ENCODE assay signal across 18 mouse cellular contexts in genomic region chr3:108702789-108703188, GRCm38 (mm10). TPM values are rescaled to one million over a fixed set of nuclear protein-coding genes. Genes with fewer than 3 reads are reported as not detected.
"Had no signal": no experiment of that assay in that cellular context is flagged by ENCODE, and none has a peak within 500 bp of the region (broad histone marks: within the 10 kb centered on the region; RNA-seq: fewer than 3 reads in every experiment).

No protein-coding gene starts in this region.

- DNase-seq: retina, postnatal 1 day; right cerebral cortex, postnatal 14 days; right cerebral cortex, postnatal 25 days; right cerebral cortex, postnatal 4 days; spleen, adult 18-20 months; thymus, adult 18-20 months; thymus, adult 2 months; thymus, postnatal 14 days; thymus, postnatal 25 days; thymus, postnatal 36 days; thymus, postnatal 4 days had no signal

- H3K9me3 ChIP-seq: neural tube, embryonic 13.5 days; neural tube, embryonic 15.5 days; stomach, embryonic 15.5 days had no signal

- H3K27me3 ChIP-seq: neural tube, embryonic 13.5 days; neural tube, embryonic 15.5 days; stomach, embryonic 15.5 days had no signal

- H3K27ac ChIP-seq: neural tube, embryonic 13.5 days; neural tube, embryonic 15.5 days; stomach, embryonic 15.5 days; stomach, postnatal 0 days had no signal

- H3K4me3 ChIP-seq: neural tube, embryonic 13.5 days; neural tube, embryonic 15.5 days; stomach, embryonic 15.5 days had no signal

- H3K4me1 ChIP-seq: neural tube, embryonic 13.5 days; neural tube, embryonic 15.5 days; stomach, embryonic 15.5 days had no signal

- H3K4me2 ChIP-seq: neural tube, embryonic 13.5 days; neural tube, embryonic 15.5 days; stomach, embryonic 15.5 days had no signal

- H3K9ac ChIP-seq: neural tube, embryonic 13.5 days; neural tube, embryonic 15.5 days; stomach, embryonic 15.5 days had no signal

RNA-seq across cellular contexts. Expression of gene Aknad1, which starts 36.7 kb away (rescaled TPM):
- total RNA-seq: neutrophil, adult 5-6 weeks had no signal
- polyA plus RNA-seq: neural tube, embryonic 13.5 days; neural tube, embryonic 14.5 days; small intestine, adult 2 months had no signal
